Mouse (Mus musculus) kidney, adult 8-10 months (tissue): ENCODE measurements around the gene Pola2.

Experiments used
- DNase-seq, 2 experiments: peaks; one replicate each; pipeline ENCODE4 v3.0.0; 2022

Pola2 gene

GRCm38 (mm10) chr19:5893282-5894001, 70.6 kb downstream of the Pola2 start:
- DNase-seq, result no peak

GRCm38 (mm10) chr19:5892735-5893134, 71.3 kb downstream of the Pola2 start:
- DNase-seq, result no peak

- no peak for DNase-seq
These were observed 71.7 kb downstream of the Pola2 start for GRCm38 (mm10) chr19:5892262-5892661.

GRCm38 (mm10) chr19:5891521-5892258, 72.3 kb downstream of the Pola2 start:
- no peak for DNase-seq
